Mouse (Mus musculus) left cerebral cortex, postnatal 36 days (tissue): ENCODE measurements around the gene Pdcd4. TPM values are rescaled to one million over a fixed set of nuclear protein-coding genes. Genes with fewer than 3 reads are reported as not detected.
"Not testable (repeated sequence)": the region's sequence is repeated elsewhere in the genome, so short reads cannot be mapped to it uniquely, and the experiment has no call there.

Experiments used
- DNase-seq, 2 experiments: peaks; one replicate each; pipeline ENCODE4 v3.0.0; 2021 to 2022; ENCODE audit warnings: low spot score in 2 of 2, mixed read lengths in 1 of 2
- intact Hi-C: fragments of 180-260 bp; cut with DNase I; formaldehyde crosslinking; loops from one replicate; pipeline ENCODE4 v1.15.1; 2025
- total RNA-seq, 2 experiments: library from RNA; stranded (reverse); gene quantifications; 2 replicates each; pipeline ENCODE4 v1.2.3; 2021

The Pdcd4 gene
- total RNA-seq, 2 experiments from 2014 or later = 98.6 to 113 TPM

DNA sequence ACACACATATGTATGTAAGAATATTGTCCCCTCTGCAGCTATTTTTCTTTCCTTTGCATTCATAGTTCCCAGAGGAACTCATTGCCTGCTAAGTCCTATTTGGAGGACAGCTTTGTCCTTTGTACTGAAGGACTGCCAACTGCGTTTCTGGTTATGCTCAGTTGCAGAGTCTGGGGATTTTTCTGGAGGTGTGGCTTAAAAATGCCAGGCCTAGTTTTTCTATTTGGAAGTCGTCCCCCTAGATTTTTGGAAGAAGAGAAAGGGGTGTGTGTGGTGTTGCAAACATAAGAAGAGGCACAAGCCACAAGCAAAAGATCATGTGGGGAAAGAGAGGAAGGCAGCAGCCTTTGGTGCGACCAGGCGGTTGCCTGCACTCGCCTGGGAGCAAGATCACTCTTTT lies 6.0 kb downstream of the Pdcd4 start:
- no peak for DNase-seq
- intact Hi-C loops = no loop called here

DNA sequence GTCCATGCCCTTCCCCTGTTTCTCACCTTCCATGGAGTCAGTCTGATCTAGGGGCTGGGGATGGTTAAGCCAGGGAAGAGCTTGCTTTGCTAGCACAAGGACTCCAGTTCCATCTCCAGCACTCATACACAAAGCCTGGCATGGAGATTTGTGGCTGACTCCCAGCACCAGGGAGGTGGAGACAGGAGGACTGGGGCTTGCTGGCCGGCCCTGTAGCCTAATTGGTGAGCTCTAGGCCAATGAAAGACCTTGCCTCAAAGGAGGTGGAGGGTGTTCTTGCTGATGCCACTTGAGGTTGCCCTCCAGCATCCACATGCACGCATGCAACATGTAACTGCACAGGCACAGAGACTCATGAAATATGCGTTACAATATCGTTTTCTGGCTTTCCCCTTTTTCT lies 6.5 kb downstream of the Pdcd4 start:
- intact Hi-C loops = no loop called here

DNA sequence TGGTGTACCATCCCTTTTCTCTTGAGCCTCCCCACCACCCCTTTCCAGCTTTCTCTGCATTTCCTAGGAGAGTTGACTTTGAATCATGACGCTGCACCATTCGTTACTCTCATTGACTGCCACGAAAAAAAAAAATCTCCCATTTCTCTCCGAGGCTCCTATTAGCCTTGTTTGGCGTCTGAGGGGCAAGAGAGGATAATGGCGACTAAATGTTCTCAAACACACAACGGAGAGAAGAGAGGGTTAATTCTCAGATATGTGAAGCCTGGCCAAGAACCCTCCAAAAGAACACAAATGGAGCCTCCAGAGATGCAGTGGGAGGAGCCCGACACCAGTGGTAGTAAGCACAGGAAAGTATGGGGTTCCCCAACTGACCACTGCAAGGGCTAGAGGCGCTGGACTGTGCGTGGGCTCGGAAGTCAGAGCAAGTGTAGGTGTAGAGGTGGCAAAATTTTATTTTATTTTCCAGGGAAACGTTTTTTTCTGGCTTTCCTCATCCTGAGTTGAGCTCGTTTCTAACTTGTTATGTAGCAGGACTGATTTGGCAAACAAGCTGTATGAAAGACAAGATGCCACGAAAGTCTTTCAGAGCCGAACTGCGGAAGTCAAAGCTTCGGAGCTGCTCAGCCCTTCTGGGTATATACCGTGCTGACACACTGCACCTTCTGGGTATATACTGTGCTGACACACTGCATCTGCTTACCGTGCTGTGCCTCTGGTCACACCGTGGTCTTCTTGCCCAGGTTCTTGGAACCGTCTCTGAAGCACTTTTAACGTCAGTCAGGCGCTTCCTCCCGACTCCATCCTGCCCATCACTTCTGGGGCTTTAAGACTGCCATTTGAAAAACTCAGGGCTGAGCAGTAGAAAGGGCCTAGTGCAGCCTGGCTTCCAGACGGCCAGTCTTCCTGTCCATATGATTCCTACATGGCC lies 7.2 kb downstream of the Pdcd4 start:
- no peak for DNase-seq
- intact Hi-C loops = no loop called here

More for the DNA sequence above, 6.5 kb downstream of the Pdcd4 start:
- DNase-seq = no peak

DNA sequence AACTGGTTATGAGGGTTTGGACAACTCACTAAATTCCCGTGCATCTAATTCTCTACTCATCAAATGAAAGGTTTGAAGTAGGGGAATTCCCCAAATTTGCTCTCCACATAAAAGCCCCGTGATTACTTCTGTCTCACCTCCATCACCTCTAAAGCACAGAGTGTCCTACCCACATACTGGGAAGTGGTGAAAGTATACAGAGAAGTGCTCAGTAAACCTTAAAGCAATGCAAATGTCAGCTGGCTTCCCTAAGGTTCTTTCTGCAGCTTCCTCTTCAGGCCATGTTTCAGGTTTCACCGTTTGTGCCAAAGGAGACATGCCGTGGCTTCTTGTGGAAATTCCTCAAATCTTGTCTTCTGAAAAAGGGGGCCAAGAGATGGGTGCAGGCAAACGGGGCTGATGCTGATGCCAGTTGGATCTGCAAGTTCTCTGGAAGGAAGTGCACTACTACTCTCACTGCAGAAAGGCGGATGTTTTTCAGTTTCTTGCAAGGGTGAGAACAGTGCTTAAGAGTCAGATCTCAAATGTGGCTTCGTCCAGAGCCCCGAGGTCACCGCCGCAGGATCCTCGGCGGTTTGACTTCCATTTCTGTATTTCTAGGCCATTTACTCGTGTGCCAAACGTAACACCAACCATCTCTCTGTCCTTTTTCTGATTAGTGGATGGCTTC lies 8.0 kb downstream of the Pdcd4 start:
- no peak for DNase-seq
- intact Hi-C loops = no loop called here

DNA sequence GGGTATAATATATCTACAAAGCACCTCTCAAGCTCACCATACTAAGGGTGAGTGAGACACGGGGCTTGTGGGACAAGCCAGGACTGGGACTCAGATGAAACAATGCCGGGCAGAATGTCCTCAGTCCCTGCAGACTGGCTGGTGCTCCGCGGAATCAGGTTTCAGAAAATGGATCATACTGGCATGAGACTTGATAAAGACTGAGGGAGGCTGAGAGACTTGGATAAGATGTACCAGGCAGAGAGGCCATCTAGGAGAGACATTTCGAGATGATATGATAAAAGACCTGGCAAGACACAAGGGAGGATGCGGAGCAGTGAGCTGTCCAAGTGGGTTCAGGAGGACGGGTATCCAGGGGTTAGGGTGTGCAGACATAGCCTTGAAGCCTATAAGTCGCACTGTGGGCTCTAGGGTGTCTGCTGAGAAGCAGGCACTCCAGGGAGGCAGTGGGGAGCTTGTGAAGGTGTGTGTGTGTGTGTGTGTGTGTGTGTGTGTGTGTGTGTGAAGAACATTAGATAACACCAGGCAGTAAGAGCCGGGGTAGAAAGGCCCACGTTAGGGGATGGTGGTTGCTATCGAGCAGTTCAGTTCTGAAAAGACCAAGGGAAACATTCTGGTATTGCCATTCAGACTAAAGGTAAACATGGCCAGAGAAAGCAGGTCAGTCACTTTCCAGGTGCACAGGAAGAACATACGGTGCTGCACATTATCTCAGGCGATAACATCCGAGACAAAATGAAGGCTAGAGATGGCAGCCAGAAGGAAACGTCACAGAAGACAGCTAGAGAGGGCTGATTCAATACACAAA lies 10.1 kb downstream of the Pdcd4 start:
- intact Hi-C loops = loop anchor here (2.0 kb wide), 1 partner anchor 49 kb away; no protein-coding TSS in a partner anchor
- no peak for DNase-seq

DNA sequence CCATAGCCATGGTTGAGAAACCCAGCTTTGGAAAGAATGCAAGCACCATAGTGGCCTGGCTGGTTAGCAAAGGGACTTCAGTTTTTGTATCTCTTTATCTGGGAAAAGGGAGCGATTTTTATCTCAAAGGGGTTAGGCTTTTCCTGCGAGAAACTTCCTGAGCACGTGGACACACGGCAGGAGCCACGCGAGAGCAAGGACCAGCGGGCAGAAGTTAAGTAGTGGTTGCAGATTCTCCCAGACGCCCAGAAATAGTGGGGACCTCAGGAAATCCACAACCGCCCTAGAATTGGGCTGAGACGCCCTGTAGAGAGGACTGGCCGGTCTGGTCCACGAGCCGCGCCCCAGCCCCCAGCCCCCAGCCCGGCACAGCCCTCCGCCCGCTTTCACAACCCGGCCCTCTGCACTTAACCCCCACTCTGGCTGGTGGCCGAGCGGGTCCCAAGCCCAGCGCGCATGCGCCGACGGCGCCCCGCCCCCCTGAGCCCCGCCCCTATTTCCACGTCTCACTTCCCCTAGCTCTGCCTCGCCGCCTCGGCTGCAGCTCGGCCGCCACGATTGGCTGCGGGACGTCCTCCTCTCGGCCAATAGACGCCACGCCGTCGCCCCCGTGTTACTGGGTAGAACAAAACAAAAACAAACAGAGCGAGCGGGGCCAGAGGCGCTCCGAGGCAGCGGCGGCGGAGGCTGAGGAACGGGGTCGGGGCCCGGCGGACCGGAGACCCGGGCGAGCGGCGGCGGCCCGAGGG lies 10.9 kb downstream of the Pdcd4 start:
- intact Hi-C loops = loop anchor here (2.0 kb wide), 1 partner anchor 50 kb away; no protein-coding TSS in a partner anchor
- peak; percentile 95 to 97 for DNase-seq

DNA sequence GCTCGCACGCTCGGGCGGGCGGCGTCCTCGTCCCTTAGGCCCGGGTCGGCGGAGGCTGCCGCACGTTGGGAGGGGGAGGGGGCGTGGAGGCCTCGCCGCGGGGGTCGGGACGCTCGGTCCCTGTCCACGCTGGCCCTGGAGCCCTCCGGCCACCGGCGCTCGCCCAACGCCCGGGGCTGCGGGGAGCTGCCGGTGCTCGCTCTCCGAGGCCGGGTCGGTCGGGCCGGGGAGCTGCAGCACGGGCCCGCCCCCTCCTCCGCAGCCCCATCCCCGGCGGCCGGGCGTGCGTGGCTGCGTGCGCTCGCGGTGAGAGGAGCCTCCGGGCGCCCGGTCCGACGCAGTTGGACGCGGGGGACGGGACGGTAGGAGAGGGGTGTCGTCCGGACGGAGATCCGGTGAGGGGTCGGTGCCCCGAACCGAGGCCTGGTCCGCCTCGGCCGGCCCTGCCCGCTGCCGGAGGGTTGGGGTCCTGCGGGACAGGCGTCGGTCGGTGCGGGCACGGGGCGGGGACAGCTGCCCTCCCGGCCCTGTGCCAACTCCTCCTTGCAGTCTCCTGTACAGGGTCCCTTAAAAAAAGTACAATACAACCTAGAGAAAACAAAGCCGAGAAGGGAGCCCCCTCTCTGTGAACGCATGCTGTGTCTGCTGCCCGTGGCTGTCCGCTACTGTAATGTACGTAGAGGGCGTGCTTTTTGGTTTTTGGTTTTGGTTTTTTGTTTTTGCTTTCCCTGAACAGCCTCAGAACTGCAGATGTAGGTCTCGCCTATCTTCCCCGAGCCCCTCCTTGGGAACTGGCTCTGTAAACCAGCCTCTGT lies 11.7 kb downstream of the Pdcd4 start:
- intact Hi-C loops = loop anchor here (2.0 kb wide), 3 partner anchors 51 to 135 kb away; no protein-coding TSS in a partner anchor
- peak; percentile 62 to 70 for DNase-seq

DNA sequence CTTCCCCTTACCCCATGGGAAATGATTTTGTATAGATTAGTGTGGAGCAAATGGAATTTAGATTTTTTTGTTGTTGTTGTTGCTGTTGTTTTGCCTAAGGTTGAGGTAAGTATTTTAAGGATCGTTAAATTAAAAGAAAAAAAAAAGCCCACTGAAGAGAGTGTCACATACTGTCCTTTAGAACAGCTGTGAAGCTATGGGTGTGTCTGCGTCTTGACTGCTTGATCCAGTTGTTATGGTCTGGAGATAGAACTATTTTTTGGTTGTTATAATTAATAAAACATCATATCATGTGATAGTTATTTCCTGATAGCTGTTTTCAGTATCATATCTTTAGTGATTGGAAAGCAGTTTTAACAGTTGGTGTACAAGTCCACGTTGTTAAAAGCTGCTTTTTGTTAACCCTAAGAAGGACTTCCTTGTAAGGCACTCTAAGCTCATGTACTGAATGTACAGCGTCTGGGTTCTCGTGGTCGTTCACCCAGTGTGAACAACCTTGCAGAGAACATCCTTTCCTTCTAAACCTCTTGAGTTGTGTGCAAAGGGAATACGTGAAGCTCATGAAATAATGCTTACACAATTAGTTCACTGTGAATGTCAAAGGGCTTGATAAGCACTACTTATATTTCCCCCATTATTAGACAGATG lies 12.9 kb downstream of the Pdcd4 start:
- intact Hi-C loops = loop anchor here (2.0 kb wide), 2 partner anchors 96 to 136 kb away; no protein-coding TSS in a partner anchor

DNA sequence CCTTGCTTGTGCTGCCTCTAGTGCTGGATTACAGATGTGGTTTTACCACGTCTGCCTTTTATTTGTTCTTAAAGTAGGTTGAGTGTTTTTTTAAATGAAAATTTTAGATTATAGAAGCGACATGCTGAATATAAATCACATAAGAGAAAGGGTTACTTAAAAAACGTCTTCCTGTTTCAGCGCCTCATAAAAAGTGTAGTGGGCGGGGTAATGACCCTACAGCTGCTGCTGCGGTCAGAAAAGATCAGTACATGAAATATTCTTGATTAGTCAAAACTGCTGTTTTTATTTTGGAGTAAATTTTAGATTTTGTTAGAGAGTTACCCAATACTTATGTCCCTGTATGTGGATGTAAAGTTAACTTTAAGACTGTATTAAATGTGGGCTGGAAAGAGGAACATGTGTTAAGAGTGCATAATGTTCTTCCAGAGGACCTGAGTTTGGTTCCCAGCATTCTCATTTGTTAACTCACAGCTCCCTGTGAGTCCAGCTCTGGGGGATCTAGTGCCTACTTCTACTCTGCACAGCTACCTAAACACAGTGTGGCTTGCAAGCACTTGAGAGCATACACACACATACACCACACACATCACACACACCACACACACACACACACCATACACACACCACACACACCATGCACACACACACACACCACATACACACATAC lies 14.1 kb downstream of the Pdcd4 start:
- no peak for DNase-seq
- intact Hi-C loops = no loop called here

More for the DNA sequence above, 12.9 kb downstream of the Pdcd4 start:
- no peak for DNase-seq

DNA sequence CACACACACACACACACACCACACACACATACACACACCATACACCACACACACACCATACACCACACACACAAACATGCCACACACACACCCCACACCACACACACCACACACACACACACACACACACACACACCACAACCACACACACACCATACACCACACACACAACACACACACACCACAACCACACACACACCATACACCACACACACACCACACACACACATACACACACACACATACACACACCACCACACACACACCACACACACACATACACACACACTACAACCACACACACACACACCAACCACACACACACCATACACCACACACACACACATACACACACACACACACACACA lies 14.7 kb downstream of the Pdcd4 start:
- DNase-seq, intact Hi-C loops: not testable (repeated sequence)

DNA sequence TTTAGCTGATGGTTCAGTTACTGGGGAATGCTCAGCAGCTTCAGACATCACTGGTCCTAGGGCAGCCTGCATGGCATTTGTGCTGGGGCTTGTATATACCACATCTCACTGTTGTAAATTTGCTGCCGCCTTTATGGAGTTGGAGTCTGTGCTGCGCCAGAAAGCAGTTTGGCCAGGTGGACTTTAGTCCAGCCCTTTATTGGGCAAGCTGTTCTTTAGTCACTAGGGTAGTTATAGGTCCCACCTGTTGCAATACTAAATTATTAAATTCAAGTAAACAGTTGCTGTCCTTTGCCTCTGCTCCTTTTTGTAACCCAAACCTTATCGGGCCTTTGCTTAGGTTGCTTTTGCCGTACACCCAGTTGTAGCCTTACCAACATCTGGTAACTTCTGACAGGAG lies 22.9 kb downstream of the Pdcd4 start:
- intact Hi-C loops = no loop called here
- no peak for DNase-seq

DNA sequence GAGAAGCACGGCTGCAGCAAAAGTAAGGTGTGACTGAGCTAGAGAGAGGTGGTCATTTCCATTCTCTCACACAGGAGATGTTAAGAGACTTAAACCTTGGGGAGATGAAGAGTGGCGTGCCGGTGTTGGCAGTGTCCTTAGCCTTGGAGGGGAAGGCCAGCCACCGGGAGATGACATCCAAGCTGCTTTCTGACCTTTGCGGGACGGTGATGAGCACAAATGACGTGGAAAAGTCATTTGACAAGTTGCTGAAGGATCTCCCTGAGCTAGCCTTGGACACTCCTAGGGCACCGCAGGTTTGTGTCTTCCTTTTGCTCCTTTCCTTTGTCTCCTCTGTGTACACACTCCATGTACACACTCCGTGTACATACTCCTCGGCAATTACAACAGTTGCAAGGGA lies 27.5 kb downstream of the Pdcd4 start:
- intact Hi-C loops = no loop called here
- DNase-seq = no peak

DNA sequence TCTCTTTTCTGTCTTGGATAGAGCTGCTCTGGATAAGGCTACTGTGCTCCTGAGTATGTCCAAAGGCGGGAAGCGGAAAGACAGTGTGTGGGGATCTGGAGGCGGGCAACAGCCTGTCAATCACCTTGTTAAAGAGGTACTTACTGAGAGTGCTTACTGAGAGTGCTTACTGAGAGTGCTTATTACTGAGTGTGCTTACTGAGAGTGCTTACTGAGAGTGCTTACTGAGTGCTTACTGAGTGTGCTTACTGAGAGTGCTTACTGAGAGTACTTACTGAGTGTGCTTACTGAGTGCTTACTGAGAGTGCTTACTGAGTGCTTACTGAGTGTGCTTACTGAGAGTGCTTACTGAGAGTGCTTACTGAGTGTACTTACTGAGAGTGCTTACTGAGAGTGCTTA lies 30.0 kb downstream of the Pdcd4 start:
- intact Hi-C loops, DNase-seq: not testable (repeated sequence)

DNA sequence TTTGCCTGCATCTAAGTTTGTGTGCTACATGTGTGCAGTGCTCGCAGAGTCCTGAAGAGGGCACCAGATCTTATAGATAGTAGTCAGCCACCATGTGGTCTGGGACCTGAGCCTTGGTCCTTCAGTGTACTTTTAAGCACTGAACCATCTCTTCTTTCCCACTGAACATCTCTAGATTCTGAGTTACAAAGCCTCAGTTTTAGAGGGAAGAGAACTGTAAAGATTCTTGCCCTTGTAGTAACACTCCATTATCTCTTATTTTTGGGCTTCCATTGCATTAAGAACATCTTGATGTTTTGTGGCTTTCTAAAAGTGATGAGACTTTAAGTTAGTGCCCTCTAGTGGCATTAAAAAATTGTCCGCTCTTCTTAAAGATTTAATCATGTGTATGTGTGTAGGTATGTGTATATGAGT lies 33.3 kb downstream of the Pdcd4 start:
- intact Hi-C loops = loop anchor here (5.0 kb wide), 2 partner anchors 153 to 278 kb away; no protein-coding TSS in a partner anchor
- no peak for DNase-seq

DNA sequence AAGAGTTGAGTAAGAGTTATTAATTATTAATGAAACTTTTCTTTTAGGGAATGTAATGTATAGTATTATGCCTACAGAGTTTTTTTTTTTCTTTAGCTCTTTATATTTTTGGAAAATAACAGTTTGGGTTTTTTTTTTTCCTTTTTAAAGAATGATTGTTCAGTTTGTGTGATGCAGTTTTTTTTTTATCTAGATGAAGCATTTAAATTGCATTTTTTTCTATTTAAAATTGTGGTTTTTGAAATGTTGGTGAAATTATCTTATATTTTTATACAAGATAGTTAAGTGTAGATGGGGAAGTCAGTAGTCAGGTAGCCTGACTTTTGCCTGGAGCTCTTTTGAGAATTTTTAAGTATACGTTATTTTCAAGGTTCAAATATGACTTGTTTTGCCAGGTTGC lies 34.7 kb downstream of the Pdcd4 start:
- intact Hi-C loops = loop anchor here (5.0 kb wide), 2 partner anchors 154 to 279 kb away; no protein-coding TSS in a partner anchor
- DNase-seq = no peak

DNA sequence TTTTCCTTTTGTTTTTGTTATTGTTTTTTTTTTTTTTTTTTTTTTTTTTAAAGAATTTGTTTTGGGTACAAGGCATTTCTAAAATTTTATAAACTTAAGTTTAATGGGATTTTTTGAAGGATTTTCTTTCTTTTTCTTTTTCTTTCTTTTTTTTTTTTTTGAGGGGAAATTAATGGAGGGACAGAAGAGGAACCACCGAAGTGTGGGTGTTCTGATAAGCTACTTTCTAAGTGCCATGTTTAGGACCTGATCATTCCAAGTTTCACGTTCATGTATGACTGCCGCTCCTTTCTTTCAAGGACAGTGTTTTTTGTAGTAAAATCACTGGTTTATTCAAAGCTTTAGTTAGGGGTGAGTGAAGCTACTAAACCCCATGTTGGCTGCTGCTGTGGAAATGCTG lies 37.2 kb downstream of the Pdcd4 start:
- intact Hi-C loops = loop anchor here (5.0 kb wide), 2 partner anchors 157 to 282 kb away; no protein-coding TSS in a partner anchor
- DNase-seq = no peak

DNA sequence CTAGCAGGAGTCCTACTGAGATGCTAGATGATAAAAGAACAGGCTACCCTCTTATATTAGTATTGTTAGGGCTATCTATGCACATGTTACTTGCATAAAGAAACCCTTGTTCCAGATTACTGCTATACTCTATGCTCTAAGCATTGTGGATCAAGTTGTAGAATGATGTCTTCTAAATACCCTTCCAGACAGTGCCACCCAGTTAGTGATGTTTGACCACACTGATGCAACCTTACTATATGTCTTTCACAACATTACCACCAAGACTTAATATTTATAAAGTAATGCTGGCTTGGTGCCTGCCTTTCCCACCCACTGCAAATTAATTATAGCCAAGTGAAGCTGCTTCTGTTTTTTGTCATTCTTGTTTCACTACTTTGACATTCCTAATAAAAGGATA lies 41.0 kb downstream of the Pdcd4 start:
- DNase-seq = no peak
- intact Hi-C loops = no loop called here
